Mouse (Mus musculus): ENCODE results near the gene Gys1.

Gene Gys1

GRCm38 (mm10) chr7:45414740-45415224 is 19.9 kb upstream of the Gys1 start:
- DNase-seq, result no peak

- DNase-seq, result peak; percentile 22 to 54
These were observed 19.0 kb upstream of the Gys1 start for GRCm38 (mm10) chr7:45415636-45416035.

DNA sequence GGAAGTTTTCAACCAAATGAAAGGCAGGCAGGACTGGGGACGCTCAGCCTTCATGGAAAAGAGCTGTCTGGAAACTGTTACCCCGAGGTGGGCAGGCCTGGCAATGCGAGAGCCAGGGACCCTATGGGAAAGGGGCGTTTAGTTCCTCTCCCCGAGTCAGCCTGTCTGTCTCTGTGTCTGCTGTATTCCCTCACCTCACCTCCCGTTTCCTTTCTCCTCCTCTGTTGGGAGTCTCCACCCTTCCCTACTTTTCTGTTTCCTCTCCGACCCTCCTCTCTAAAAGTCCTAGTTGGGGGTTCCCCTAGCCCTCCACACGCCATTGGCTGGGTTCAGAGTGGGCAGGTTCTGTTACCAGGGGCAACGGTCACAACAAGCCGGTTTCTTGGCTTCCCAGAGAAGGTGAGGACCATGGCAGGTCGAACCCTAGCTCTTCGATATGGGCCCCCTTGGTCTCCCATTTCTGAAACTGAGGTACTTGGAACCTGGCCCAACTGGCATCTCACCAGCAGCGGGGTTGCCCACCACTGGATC is 16.6 kb upstream of the Gys1 start:
- DNase-seq, result no peak

GRCm38 (mm10) chr7:45419859-45420614 is 14.6 kb upstream of the Gys1 start:
- peak; percentile 27 to 56 for DNase-seq

- no peak for DNase-seq
These were observed 14.1 kb upstream of the Gys1 start, which contains the start of gene Lhb for GRCm38 (mm10) chr7:45420615-45420919. TSS of gene Lhb (plus strand) at chr7:45420820.

DNA sequence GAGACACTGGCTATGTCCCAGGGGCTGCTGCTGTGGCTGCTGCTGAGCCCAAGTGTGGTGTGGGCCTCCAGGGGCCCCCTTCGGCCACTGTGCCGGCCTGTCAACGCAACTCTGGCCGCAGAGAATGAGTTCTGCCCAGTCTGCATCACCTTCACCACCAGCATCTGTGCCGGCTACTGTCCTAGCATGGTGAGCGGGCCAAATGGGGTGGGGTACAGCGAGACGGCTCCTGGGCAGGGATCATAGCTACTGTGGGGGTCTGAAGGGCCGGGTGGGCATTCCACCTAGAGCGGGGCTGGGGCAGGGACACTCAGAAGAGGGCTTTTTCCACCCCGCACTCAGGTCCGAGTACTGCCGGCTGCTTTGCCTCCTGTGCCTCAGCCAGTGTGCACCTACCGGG is 13.4 kb upstream of the Gys1 start:
- no peak for DNase-seq

GRCm38 (mm10) chr7:45426556-45426955 is 8.1 kb upstream of the Gys1 start:
- DNase-seq, result no peak

- no peak for DNase-seq
These were observed 825 bp upstream of the Gys1 start for GRCm38 (mm10) chr7:45433835-45434202.

DNA sequence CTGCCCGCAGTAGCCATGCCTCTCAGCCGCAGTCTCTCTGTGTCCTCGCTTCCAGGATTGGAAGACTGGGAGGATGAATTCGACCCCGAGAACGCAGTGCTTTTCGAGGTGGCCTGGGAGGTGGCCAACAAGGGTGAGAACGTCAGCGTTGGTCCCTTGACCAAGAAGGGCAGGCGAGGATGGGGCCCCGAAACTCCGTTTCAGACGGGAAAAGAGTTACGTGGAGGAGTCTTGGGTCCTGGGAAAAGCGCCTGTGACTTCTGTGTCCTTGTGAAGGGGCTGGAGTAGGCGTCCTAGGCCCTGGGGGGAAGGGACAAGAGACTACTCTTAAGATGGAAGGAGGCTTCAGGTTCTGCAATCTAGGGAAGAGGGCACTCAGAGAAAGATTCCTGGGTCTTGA is 394 bp downstream of the Gys1 start:
- peak in 1 of 2 experiments; percentile 51 for DNase-seq

- no peak for DNase-seq
These were observed 1.8 kb downstream of the Gys1 start for GRCm38 (mm10) chr7:45436444-45436843.

DNA sequence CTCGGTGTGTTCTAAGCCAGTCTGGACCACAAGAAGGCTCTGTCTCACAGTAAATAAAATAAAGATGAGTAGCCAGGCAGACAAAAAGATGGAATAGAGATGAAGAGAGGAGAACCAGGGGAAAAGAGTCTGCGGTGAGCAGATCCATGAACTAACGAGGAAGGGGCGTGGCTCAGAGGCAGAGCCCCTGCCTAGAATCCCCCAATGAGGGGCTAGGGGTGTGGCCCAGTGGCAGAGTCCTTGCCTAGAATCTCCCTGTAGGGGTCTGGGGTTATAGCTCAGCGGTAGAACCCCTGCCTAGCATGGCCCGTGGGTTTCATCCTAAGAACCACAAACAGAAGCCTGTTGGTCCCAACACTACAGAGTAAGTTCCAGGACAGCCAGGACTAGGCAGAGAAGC is 2.4 kb downstream of the Gys1 start:
- no peak for DNase-seq

DNA sequence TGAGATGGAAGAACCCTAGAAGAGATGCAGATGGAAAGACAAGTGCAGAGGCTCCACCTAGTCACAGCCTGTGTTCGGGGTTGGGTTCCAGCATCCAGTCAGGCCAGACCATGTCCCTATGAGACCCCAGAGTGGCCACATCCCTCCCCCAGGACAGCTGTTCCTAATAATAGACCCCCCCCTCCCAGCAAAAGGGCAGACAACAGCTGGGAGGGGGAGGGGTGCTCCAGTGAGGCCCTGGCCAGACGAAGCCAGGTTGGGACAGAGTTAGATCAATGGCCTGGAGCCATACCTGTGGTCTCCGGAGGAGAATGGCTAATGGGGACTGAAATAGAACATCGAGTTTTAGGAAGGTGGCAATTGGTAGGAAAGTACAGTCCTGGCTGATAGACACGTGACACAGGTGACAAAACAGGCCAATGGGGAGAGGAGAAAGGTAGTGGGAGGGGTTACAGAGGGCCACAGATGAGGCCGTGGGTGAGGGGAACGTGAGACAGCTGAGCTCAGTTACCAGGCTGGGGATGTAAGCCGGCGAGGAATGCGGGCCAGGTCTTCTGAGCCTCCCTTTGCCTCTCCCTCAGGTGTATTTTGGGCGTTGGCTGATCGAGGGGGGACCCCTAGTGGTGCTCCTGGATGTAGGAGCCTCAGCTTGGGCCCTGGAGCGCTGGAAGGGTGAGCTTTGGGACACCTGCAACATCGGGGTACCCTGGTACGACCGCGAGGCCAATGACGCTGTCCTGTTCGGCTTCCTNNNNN is 3.1 kb downstream of the Gys1 start, which contains the start of gene Ruvbl2:
TSS of gene Ruvbl2 (minus strand) at position 576 of the 756 bp plus-strand sequence.
- peak; percentile 44 to 49 for DNase-seq

DNA sequence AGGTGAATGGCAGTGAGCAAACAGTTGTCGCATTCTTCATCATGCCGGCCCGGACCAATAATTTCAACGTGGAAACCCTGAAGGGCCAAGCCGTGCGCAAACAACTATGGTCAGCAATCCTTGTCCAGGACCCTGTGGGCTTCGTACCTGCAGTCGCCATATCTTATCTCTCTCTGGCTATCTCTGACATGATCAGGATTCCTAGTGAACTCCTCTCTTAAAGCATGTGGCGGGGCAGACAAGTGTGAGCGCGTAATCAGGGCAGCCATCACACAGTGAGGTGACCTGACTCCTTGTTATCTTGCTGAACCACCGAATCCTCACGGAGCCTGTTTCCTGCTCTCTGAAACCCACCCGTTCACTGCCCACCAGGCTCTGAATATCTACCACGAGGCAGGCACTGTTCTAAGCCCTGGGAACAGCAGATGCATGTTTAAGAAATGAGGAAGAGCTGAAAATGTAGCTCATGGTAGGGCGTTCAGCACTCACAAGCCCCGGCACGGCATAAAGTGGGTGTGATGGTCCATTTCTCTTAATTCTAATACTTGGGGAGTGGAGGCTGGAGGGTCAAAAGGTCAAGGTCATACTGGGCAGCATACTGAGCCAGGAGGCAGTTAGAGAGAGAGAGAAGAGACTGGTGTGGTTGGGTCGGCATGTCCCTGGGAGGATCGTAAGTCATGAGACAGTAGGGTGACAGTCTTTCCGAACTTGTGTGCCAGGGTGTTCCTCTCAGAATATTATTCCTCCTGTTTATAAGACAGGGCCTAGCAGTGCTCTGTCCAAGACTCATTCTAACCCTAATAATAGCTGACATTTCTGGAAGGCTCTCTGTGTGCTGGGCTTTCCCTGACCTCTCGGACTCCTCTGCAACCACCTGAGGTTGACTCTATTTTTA is 9.1 kb downstream of the Gys1 start:
- no peak for DNase-seq

- no peak for DNase-seq
These were observed 11.9 kb downstream of the Gys1 start for GRCm38 (mm10) chr7:45446589-45446988.

- DNase-seq, result peak in 1 of 2 experiments; percentile 55
These were observed 12.8 kb downstream of the Gys1 start for GRCm38 (mm10) chr7:45447325-45447990.

GRCm38 (mm10) chr7:45449974-45450373 is 15.3 kb downstream of the Gys1 start:
- DNase-seq, result no peak

DNA sequence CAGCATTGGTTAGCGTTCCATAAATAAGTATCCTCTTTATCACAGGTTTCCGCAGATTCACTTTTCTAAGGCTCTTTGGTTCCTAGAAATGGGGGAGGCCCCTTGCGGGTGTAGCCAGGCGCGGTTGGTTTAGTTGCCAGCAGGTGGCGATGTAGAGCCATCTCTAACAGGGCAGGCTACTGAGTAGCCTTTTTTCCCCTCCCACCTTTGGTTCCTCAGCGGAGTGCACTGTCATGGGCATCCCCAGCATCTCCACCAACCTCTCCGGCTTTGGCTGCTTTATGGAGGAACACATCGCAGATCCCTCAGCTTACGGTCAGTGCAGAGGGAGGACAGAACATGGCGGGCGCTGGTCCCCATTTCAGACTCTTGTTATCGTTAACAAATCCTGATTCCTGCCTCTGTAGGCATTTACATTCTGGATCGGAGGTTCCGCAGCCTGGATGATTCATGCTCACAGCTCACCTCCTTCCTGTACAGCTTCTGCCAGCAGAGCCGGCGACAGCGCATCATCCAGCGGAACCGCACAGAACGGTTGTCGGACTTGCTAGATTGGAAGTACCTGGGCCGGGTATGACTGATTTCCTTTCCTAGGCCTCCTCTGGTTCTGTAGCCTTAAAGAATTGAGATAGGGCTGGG is 16.8 kb downstream of the Gys1 start:
- DNase-seq, result peak; percentile 78 to 89

DNA sequence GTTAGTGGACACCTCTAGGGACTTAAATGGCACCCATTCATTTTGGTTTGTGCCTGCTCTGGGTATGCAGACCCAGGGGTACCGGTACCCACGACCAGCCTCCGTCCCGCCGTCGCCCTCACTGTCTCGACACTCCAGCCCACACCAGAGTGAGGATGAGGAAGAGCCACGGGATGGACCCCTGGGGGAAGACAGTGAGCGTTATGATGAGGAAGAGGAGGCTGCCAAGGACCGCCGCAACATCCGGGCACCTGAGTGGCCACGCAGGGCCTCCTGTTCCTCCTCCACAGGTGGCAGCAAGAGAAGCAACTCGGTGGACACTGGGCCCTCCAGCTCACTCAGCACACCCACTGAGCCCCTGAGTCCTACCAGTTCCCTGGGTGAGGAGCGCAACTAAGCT is 20.3 kb downstream of the Gys1 start:
- no peak for DNase-seq

DNA sequence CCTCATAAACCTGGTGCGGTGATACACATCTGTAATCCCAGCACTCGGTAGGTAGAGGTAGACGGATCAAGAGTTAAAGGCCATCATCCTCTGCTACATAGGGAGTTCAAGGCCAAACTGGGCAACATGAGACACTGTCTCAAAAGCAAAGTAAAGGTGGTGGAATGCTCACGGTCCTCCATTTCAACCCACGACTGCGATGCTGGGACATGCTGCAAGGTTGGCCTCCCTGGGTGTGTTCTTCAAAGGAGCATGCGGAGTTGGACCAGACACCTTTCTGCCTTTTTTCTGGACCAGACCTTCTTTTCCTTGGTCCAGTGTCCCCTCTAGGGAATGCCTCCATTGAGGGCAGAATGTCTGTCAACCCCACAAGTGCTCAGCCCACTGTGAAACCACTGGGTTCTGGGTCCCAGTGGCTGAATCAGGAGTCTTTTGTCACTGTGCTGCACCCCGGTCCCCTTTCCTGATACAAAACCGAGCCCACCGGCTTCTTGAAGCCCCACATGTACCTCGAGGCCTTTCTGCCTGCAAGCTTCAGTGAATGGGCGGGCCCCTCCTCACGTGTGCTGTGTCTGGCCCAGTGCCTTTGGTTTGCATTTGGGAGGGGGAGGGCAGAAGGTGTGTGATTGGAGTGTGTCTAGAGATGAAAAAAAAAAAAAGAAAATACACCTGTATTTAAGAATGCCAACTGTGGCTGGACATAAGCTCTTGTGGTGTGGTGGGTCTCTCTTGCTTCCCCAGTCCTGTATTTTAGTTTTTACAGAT is 21.5 kb downstream of the Gys1 start:
- no peak for DNase-seq

- no peak for DNase-seq
These were observed 22.1 kb downstream of the Gys1 start for GRCm38 (mm10) chr7:45456721-45457203.
